Mouse (Mus musculus): ENCODE results near the gene Zfp341. TPM values are rescaled to one million over a fixed set of nuclear protein-coding genes. Genes with fewer than 3 reads are reported as not detected.

The Zfp341 gene
- polyA plus RNA-seq, 1 experiment, result 4.7 TPM

DNA sequence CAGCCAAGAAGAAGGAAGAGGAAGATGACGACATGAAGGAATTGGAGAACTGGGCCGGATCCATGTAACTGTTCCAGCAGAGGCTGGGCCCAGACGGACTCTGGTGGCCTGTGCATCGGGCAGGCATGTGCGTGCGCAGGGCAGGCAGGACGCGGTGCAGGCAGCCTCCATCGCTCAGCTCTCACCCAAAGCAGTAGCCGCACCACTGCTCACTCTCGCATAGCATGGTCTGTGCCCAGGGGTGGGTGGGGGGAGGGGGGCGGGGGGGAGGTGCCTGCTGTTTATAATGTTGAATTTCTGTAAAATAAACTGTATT lies 80.8 kb downstream of the Zfp341 start:
- Histone ChIP-seq H3K27ac (ENCODE audit: insufficient read depth, low read depth, low read length) (no peak overlapping the region), H3K4me3 (ENCODE audit: low read depth, low read length) (no peak overlapping the region), H3K27me3 (ENCODE audit: control insufficient read depth, insufficient read depth, low read length) (no peaks in the 10 kb centered on the region), H3K36me3 (ENCODE audit: control insufficient read depth, insufficient read depth, low read length) (peaks cover 56% of the 10 kb centered on the region), H3K4me1 (ENCODE audit: control insufficient read depth, insufficient read depth, insufficient read length, low read length) (no peaks in the 10 kb centered on the region)
- 89% methylated on average over 12 of the region's 12 CpGs for WGBS
- TF ChIP-seq CTCF (IDR thresholded peaks at IDR 0.05; ENCODE audit: extremely low read depth, insufficient read length, insufficient replicate concordance, low read depth, low read length) (no peak), POLR2A (IDR thresholded peaks at IDR 0.05; ENCODE audit: low read depth, low read length) (no peak)

DNA sequence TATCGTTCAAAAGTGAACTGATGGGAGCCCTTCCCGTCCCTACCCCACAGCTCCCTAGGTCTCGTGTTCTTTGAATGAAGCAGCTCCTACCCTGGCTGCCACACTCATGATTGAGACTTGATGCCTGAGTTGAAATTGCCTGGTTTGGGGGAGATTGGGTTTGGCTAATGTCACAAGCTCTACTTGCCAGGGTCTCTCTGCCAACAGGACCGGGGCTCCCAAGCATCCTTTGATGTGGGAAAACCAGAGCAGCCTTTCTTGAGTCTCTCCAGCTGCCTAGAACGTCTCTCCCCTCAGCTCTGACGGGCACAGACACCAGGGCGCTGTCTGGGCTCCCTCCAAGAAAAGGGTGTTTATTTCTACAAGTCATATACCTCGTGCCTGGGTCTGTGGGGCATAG lies 82.6 kb downstream of the Zfp341 start:
- TF ChIP-seq CTCF (IDR thresholded peaks at IDR 0.05; ENCODE audit: extremely low read depth, insufficient read length, insufficient replicate concordance, low read depth, low read length) (no peak), POLR2A (IDR thresholded peaks at IDR 0.05; ENCODE audit: low read depth, low read length) (no peak)
- H3K4me3 ChIP-seq (ENCODE audit: low read depth, low read length), result no peak overlapping the region
- no peaks in the 10 kb centered on the region for H3K4me1 ChIP-seq (ENCODE audit: control insufficient read depth, insufficient read depth, insufficient read length, low read length)
- peaks cover 42% of the 10 kb centered on the region for H3K36me3 ChIP-seq (ENCODE audit: control insufficient read depth, insufficient read depth, low read length)
- 84% methylated on average over 8 of the region's 8 CpGs for WGBS
- no peak overlapping the region for H3K27ac ChIP-seq (ENCODE audit: insufficient read depth, low read depth, low read length)
- H3K27me3 ChIP-seq (ENCODE audit: control insufficient read depth, insufficient read depth, low read length), result no peaks in the 10 kb centered on the region

Other genes starting within 250 kb of the Zfp341 start
- 3.2 and 5.4 TPM in 2 replicates for gene Cdk5rap1, start 240.3 kb upstream of the Zfp341 start, polyA plus RNA-seq (2012; rRNA removed)
- 12.0 and 27.5 TPM in 2 replicates for gene Snta1, start 205.2 kb upstream of the Zfp341 start, polyA plus RNA-seq (2012; rRNA removed)
- gene Cbfa2t2, start 176.8 kb upstream of the Zfp341 start, polyA plus RNA-seq (2012; rRNA removed), result 3.6 and 9.8 TPM in 2 replicates
- 0.32 and 0.47 TPM in 2 replicates for gene 1700003F12Rik, start 66.2 kb upstream of the Zfp341 start, polyA plus RNA-seq (2012; rRNA removed)
- gene Actl10, start 61.5 kb upstream of the Zfp341 start, polyA plus RNA-seq (2012; rRNA removed), result not detected in 2 replicates
- gene Necab3, start 54.4 kb upstream of the Zfp341 start, polyA plus RNA-seq (2012; rRNA removed), result 0.24 TPM in 1 of 2 replicates, not detected in the other
- gene E2f1, start 43.4 kb upstream of the Zfp341 start, polyA plus RNA-seq (2012; rRNA removed), result 7.1 and 14.5 TPM in 2 replicates
- 21.4 and 28.8 TPM in 2 replicates for gene Pxmp4, start 9.6 kb upstream of the Zfp341 start, polyA plus RNA-seq (2012; rRNA removed)
- gene 4930519P11Rik, start 140 bp downstream of the Zfp341 start, polyA plus RNA-seq (2012; rRNA removed), result 0.46 and 1.6 TPM in 2 replicates
- gene Chmp4b, start 38.4 kb downstream of the Zfp341 start, polyA plus RNA-seq (2012; rRNA removed), result 73.2 and 131 TPM in 2 replicates
- not detected in 2 replicates for gene Gm14214, start 156.7 kb downstream of the Zfp341 start, polyA plus RNA-seq (2012; rRNA removed)
- 84.3 and 178 TPM in 2 replicates for gene Raly, start 177.8 kb downstream of the Zfp341 start, polyA plus RNA-seq (2012; rRNA removed)
- 1.2 TPM in 1 of 2 replicates, not detected in the other for gene a, start 178.1 kb downstream of the Zfp341 start, polyA plus RNA-seq (2012; rRNA removed)